Mouse (Mus musculus): ENCODE results near the gene Pigq.

DNA sequence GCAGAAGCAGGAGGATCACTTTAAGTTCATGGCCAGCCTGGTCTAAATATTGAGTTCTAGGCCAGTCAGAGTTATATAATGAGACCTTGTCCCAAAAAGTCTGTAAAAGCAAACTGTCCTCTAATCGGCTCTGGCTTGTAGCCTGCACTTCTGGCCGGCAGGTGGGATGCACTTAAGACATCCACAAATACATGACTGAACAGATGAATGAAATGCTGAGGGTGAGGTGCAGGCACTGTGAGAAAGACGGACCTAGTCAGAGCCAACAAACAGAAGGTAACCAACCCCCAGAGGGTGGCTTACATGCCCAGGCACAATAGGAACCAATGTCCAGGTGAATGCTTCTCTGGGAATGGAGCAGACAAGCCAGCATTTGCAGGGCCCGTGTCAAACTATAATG lies 30.4 kb downstream of the Pigq start:
- TF ChIP-seq EP300 (IDR thresholded peaks at IDR 0.05; ENCODE audit: low read depth) = no peak
- TF ChIP-seq CTCF (IDR thresholded peaks at IDR 0.05; ENCODE audit: low read depth) = no peak
